Mouse (Mus musculus) cortical plate, adult 2 months (tissue): ENCODE data around the gene Tmem136.

Experiments used
- CTCF ChIP-seq: fragments of 200-500 bp; IDR thresholded peaks from 2 replicates; pipeline ENCODE4 v1.5.1; 2011; ENCODE audit warnings: mild to moderate bottlenecking, control low read depth, low read length; ENCODE audit not compliant: insufficient read depth; ENCODE audit errors: extremely low read depth
- POLR2A ChIP-seq: fragments of 200-500 bp; IDR thresholded peaks from 2 replicates; pipeline ENCODE4 v1.6.1; 2011; ENCODE audit warnings: mild to moderate bottlenecking, low read length, control low read depth; ENCODE audit not compliant: insufficient read depth; ENCODE audit errors: extremely low read depth

DNA sequence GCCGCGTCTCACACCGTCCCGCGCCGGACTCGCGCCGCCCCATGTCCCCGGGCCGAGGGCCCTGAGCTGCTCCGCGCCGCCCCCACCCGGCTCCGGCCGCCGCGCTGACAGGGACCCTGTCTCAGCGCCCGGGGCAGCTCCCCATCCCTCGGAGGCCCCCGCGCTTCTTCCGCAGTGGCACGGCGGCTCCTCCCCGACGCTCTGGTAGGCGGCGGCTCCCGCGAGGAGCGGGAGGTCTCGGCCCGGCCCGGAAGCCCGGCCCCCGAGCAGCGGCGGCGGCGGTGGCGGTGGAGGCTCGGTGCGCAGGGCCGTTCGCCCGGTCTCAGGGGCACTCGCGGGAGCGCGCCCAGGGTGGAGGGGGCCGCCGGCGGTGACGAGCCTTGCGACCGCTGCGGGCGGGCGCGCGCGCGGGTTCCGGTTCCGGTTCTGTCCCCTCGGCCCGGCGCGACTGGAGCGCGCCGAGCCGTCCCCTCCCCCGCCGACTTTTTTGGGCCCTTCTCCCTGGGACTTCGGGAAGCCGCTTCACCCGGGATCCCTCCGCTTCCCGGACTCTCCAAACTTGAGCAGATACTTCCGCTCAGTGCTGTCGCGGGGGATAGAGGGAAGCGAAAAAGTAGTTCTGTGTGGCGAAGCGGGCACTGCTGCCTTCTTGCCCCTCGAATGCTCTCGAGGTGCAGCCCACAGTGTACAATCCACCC, 10.6 kb downstream of the Tmem136 start:
- no peak for TF ChIP-seq CTCF
- TF ChIP-seq POLR2A, result 0 out of 2 replicates have a peak, but pooled peaks have one; percentile 28
